Mouse (Mus musculus) left cerebral cortex, postnatal 4 days (tissue): ENCODE measurements at regions not wholly inside any gene's neighbourhood (a gene's known extent, or its start where the extent isn't known, plus 50 kb on each side); places are given as distances from the start of the nearest gene placed in this dataset.
A peak's percentile ranks its signal among the peaks of the same experiment; 100 is the strongest.

ENCODE experiments used
- DNase-seq: peaks from one replicate; pipeline ENCODE4 v3.0.0-alpha.2; 2022
- intact Hi-C: fragments of 180-260 bp; cut with DNase I; formaldehyde crosslinking; loops from one replicate; pipeline ENCODE4 v1.15.1; 2025

GRCm38 (mm10) chr5:16681055-16681454, 110.6 kb upstream of the Gm28710 start:
- no peak for DNase-seq
- intact Hi-C loops: no loop called here

GRCm38 (mm10) chr5:16684079-16684478, 107.5 kb upstream of the Gm28710 start:
- DNase-seq: peak; percentile 13
- intact Hi-C loops: no loop called here

GRCm38 (mm10) chr5:16699260-16699659, 92.3 kb upstream of the Gm28710 start:
- intact Hi-C loops: no loop called here

GRCm38 (mm10) chr5:16700546-16700945, 91.1 kb upstream of the Gm28710 start:
- DNase-seq: no peak
- intact Hi-C loops: no loop called here

More at GRCm38 (mm10) chr5:16699260-16699659, 92.3 kb upstream of the Gm28710 start:
- no peak for DNase-seq

GRCm38 (mm10) chr5:16702675-16703074, 88.9 kb upstream of the Gm28710 start:
- intact Hi-C loops: no loop called here
- no peak for DNase-seq

GRCm38 (mm10) chr5:16715863-16716262, 75.7 kb upstream of the Gm28710 start:
- intact Hi-C loops: no loop called here

GRCm38 (mm10) chr5:16716391-16716790, 75.2 kb upstream of the Gm28710 start:
- no peak for DNase-seq
- intact Hi-C loops: no loop called here

More at GRCm38 (mm10) chr5:16715863-16716262, 75.7 kb upstream of the Gm28710 start:
- DNase-seq: no peak

- intact Hi-C loops: no loop called here
- no peak for DNase-seq
These were observed 66.8 kb upstream of the Gm28710 start for GRCm38 (mm10) chr5:16724820-16725219.
